Mouse (Mus musculus) cerebellum, adult 11 months (tissue): ENCODE results near the gene Mcm9.

Experiments
- DNase-seq: peaks from one replicate; pipeline ENCODE4 v3.0.0; 2022

Mcm9 gene

DNA sequence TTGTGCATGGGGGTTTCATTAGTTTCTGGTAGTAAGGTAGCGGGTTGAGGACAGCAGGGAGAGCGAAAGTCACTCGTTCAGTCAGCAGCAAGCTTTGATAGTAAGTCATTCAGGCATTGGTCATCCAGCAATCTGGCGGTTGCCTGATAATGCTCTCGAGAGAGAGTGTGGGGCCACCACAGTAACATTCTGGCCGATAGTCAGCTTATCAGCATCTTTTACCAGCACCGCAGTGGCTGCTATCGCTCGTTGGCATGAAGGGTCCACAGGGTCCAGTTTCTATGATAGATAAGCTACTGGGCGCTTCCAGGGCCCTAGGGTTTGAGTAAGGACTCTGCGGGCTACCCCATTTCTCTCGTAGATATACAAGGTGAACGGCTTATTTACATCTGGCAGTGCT, 136.3 kb downstream of the Mcm9 start:
- DNase-seq, result no peak
